Mouse (Mus musculus) CD4-positive, CD25-positive, alpha-beta regulatory T cell, adult 2 months (primary cell): ENCODE measurements at regions not wholly inside any gene's neighbourhood (a gene's known extent, or its start where the extent isn't known, plus 50 kb on each side); places are given as distances from the start of the nearest gene placed in this dataset.
A peak's percentile ranks its signal among the peaks of the same experiment; 100 is the strongest.

Source experiments
- DNase-seq: peaks from one replicate; pipeline ENCODE4 v3.0.0-alpha.2; 2012; ENCODE audit warnings: low read depth, low spot score

DNA sequence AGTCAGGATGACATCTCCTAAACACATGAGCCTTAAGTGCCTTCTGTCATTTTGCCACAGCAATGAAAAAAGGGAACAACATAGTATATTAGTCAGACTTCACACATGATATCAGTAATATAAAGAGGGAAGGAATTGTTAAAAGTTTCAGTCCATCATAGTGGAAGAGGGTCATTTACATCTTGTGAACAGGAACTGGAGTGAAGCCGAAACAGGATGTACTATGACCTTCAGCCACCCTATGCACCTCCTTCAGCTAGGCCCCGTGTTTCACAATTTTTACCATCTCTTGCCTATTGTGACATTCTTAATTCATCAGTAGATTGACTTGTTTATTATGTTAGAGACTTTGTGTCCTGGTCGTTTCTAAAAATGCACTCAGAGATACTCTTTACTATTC is 59.8 kb upstream of the St3gal5 start:
- DNase-seq = peak; percentile 12

DNA sequence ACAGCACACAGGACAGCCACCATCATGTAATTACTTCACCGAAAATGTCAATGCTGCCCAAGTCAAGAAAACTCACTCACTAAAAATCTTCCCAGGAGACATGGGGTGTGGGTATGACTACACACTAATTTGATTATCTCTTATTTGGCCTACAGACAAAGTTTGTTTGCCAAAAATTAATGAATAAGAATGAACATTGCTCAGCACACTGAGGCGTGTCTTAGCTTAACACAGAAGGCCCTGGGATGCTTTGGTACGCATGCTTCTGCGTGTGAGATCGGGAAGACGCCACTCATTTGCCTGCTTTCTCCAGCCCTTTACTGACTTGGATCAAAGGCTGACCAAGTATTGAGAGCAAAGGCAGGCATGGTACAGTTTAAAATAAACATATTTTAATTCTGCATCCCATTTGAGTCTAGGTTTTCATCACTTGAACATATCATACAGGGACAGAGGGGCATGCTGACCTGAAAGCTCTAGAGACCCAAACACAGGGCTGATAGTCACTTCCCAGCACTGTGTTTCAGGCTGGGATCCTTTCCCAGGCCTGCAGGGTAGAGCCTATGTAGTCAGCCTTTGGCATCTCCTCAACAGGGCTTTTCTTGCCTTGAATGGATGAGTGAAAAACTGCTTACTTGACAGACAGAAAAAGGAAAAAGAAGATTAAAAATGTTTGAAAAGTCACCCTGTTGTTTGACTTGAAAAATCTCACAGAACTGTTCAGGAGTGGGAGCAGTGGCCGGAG is 53.3 kb upstream of the St3gal5 start:
- no peak for DNase-seq
